Mouse (Mus musculus) midbrain, embryonic 10.5 days (tissue): ENCODE results near the gene Srl. TPM values are rescaled to one million over a fixed set of nuclear protein-coding genes. Genes with fewer than 3 reads are reported as not detected.
A peak's percentile ranks its signal among the peaks of the same experiment; 100 is the strongest.

Source experiments
- DNase-seq: peaks from one replicate; pipeline ENCODE4 v3.0.0-alpha.2; 2017; ENCODE audit warnings: low spot score
- H3K27ac ChIP-seq: fragments of 300-500 bp; sonication (generic); replicated peaks from 2 replicates; pipeline ENCODE4 v1.5.1; 2016; ENCODE audit warnings: mild to moderate bottlenecking
- H3K27me3 ChIP-seq: fragments of 300-500 bp; sonication (generic); 2 replicates; pipeline ENCODE4 v1.6.1; 2016; ENCODE audit warnings: low read depth, mild to moderate bottlenecking; ENCODE audit not compliant: poor library complexity, severe bottlenecking
- H3K36me3 ChIP-seq: fragments of 300-500 bp; sonication (generic); 2 replicates; pipeline ENCODE4 v1.6.1; 2016; ENCODE audit warnings: mild to moderate bottlenecking, moderate library complexity
- H3K4me1 ChIP-seq: fragments of 300-500 bp; sonication (generic); 2 replicates; pipeline ENCODE4 v1.6.1; 2016
- H3K4me3 ChIP-seq: fragments of 300-500 bp; sonication (generic); 2 replicates; pipeline ENCODE4 v1.5.1; 2016; ENCODE audit warnings: mild to moderate bottlenecking, moderate library complexity
- H3K9me3 ChIP-seq: fragments of 300-500 bp; sonication (generic); replicated peaks from 2 replicates; pipeline ENCODE4 v1.6.1; 2016; ENCODE audit warnings: mild to moderate bottlenecking
- WGBS: fragments of 180-500 bp; shearing (Covaris S2); methylation state at CpG from one replicate; pipeline ENCODE4 v1.1.7; 2016; 5-methylcytosine and 5-hydroxymethylcytosine counted together
- polyA plus RNA-seq: library from polyadenylated mRNA; unstranded; fragments of >200 nt; fragmentation: Nextera tagmentation; extraction: Ambion mirVana; gene quantifications from 2 replicates; pipeline ENCODE4 v1.2.1, GENCODE M21; 2016

Gene Srl
- polyA plus RNA-seq, 1 experiment from 2014 or later, result 21.0 TPM

- no peak overlapping the region for H3K27ac ChIP-seq
- WGBS, result 93% methylated on average over 3 of the region's 3 CpGs
Measured at GRCm38 (mm10) chr16:4501703-4502102, 39.9 kb downstream of the Srl start.

GRCm38 (mm10) chr16:4500598-4501385 is 40.8 kb downstream of the Srl start:
- WGBS, result 90% methylated on average over 8 of the region's 8 CpGs
- Histone ChIP-seq H3K27ac (0 out of 2 replicates have a peak overlapping the region, but pooled peaks have one; percentile 3), H3K4me1 (0 out of 2 replicates have a peak, but pooled peaks cover 3% of the 10 kb centered on the region), H3K36me3 (no peaks in the 10 kb centered on the region), H3K4me3 (no peak overlapping the region), H3K27me3 (no peaks in the 10 kb centered on the region), H3K9me3 (no peaks in the 10 kb centered on the region)
- no peak for DNase-seq

More at GRCm38 (mm10) chr16:4501703-4502102, 39.9 kb downstream of the Srl start:
- no peak for DNase-seq
- Histone ChIP-seq H3K4me3 (no peak overlapping the region), H3K9me3 (no peaks in the 10 kb centered on the region), H3K4me1 (0 out of 2 replicates have a peak, but pooled peaks cover 3% of the 10 kb centered on the region), H3K27me3 (no peaks in the 10 kb centered on the region), H3K36me3 (no peaks in the 10 kb centered on the region)

- Histone ChIP-seq H3K36me3 (no peaks in the 10 kb centered on the region), H3K4me1 (0 out of 2 replicates have a peak, but pooled peaks cover 3% of the 10 kb centered on the region), H3K4me3 (no peak overlapping the region), H3K27me3 (no peaks in the 10 kb centered on the region), H3K9me3 (no peaks in the 10 kb centered on the region), H3K27ac (no peak overlapping the region)
- 84% methylated on average over 8 of the region's 8 CpGs for WGBS
- no peak for DNase-seq
Measured at GRCm38 (mm10) chr16:4497762-4498607, 43.6 kb downstream of the Srl start.

- H3K4me1 ChIP-seq, result 0 out of 2 replicates have a peak, but pooled peaks cover 3% of the 10 kb centered on the region
- no peaks in the 10 kb centered on the region for H3K9me3 ChIP-seq
Measured at GRCm38 (mm10) chr16:4496470-4496869, 45.1 kb downstream of the Srl start.

GRCm38 (mm10) chr16:4495861-4496260 is 45.8 kb downstream of the Srl start:
- no peak overlapping the region for H3K4me3 ChIP-seq
- H3K4me1 ChIP-seq, result 0 out of 2 replicates have a peak, but pooled peaks cover 3% of the 10 kb centered on the region
- H3K36me3 ChIP-seq, result peaks cover 5% of the 10 kb centered on the region; the same call in 1 of the 2 replicates
- no peaks in the 10 kb centered on the region for H3K27me3 ChIP-seq
- H3K27ac ChIP-seq, result no peak overlapping the region
- WGBS, result 93% methylated on average over 5 of the region's 5 CpGs
- H3K9me3 ChIP-seq, result no peaks in the 10 kb centered on the region
- DNase-seq, result no peak

More at GRCm38 (mm10) chr16:4496470-4496869, 45.1 kb downstream of the Srl start:
- no peaks in the 10 kb centered on the region for H3K27me3 ChIP-seq
- H3K36me3 ChIP-seq, result peaks cover 5% of the 10 kb centered on the region; the same call in 1 of the 2 replicates
- no peak for DNase-seq
- 85% methylated on average over 3 of the region's 3 CpGs for WGBS
- no peak overlapping the region for H3K27ac ChIP-seq
- no peak overlapping the region for H3K4me3 ChIP-seq

- 0 out of 2 replicates have a peak, but pooled peaks cover 3% of the 10 kb centered on the region for H3K4me1 ChIP-seq
- peaks cover 5% of the 10 kb centered on the region; the same call in 1 of the 2 replicates for H3K36me3 ChIP-seq
- no peak overlapping the region for H3K4me3 ChIP-seq
- H3K27ac ChIP-seq, result no peak overlapping the region
- 86% methylated on average over 2 of the region's 2 CpGs for whole genome bisulfite sequencing
- DNase-seq, result no peak
- H3K27me3 ChIP-seq, result no peaks in the 10 kb centered on the region
- no peaks in the 10 kb centered on the region for H3K9me3 ChIP-seq
Measured at GRCm38 (mm10) chr16:4492777-4493563, 48.6 kb downstream of the Srl start.

- DNase-seq, result peak; percentile 80
- no peak overlapping the region for H3K27ac ChIP-seq
- H3K36me3 ChIP-seq, result peaks cover 18% of the 10 kb centered on the region
- no peaks in the 10 kb centered on the region for H3K27me3 ChIP-seq
- no peak overlapping the region for H3K4me3 ChIP-seq
- WGBS, result 80% methylated on average over 11 of the region's 11 CpGs
- no peaks in the 10 kb centered on the region for H3K4me1 ChIP-seq
- H3K9me3 ChIP-seq, result no peaks in the 10 kb centered on the region
Measured at GRCm38 (mm10) chr16:4489114-4489624, 52.4 kb downstream of the Srl start.

GRCm38 (mm10) chr16:4480616-4481265 is 60.9 kb downstream of the Srl start:
- H3K36me3 ChIP-seq, result peaks cover 20% of the 10 kb centered on the region
- DNase-seq, result no peak
- H3K4me1 ChIP-seq, result no peaks in the 10 kb centered on the region
- no peak overlapping the region for H3K4me3 ChIP-seq
- H3K27ac ChIP-seq, result no peak overlapping the region
- no peaks in the 10 kb centered on the region for H3K9me3 ChIP-seq
- WGBS, result 84% methylated on average over 5 of the region's 5 CpGs
- no peaks in the 10 kb centered on the region for H3K27me3 ChIP-seq

- no peak overlapping the region for H3K27ac ChIP-seq
- H3K4me1 ChIP-seq, result peaks cover 6% of the 10 kb centered on the region
- no peak overlapping the region for H3K4me3 ChIP-seq
- H3K27me3 ChIP-seq, result no peaks in the 10 kb centered on the region
- WGBS, result 86% methylated on average over 10 of the region's 10 CpGs
- no peak for DNase-seq
- no peaks in the 10 kb centered on the region for H3K9me3 ChIP-seq
- peaks cover 12% of the 10 kb centered on the region for H3K36me3 ChIP-seq
Measured at GRCm38 (mm10) chr16:4477591-4478215, 63.9 kb downstream of the Srl start.

- Histone ChIP-seq H3K9me3 (no peaks in the 10 kb centered on the region), H3K4me3 (peak overlapping the region; percentile 63), H3K4me1 (peaks cover 6% of the 10 kb centered on the region), H3K27me3 (no peaks in the 10 kb centered on the region), H3K27ac (peak overlapping the region; percentile 88), H3K36me3 (no peaks in the 10 kb centered on the region)
- peak; percentile 96 for DNase-seq
- 16% methylated on average over 42 of the region's 42 CpGs for WGBS
Measured at GRCm38 (mm10) chr16:4474882-4475803, 66.5 kb downstream of the Srl start.
